Mouse (Mus musculus) common myeloid progenitor, adult 5-6 weeks (primary cell): ENCODE results near the gene Olfr417. TPM values are rescaled to one million over a fixed set of nuclear protein-coding genes. Genes with fewer than 3 reads are reported as not detected.
A peak's percentile ranks its signal among the peaks of the same experiment; 100 is the strongest.

Source experiments
- ATAC-seq: replicated peaks from 2 replicates; pipeline ENCODE4 v1.8.0; 2016; ENCODE audit warnings: low read depth, mild to moderate bottlenecking, moderate TSS enrichment, inconsistent platforms; ENCODE audit not compliant: poor library complexity, severe bottlenecking
- total RNA-seq: library from RNA; stranded (forward); fragments of 200-1000, 187-1606 nt; gene quantifications from 2 replicates; pipeline ENCODE4 v1.2.3, GENCODE M21; 2017

The Olfr417 gene
- total RNA-seq: 5.0 and 5.4 TPM in 2 replicates

DNA sequence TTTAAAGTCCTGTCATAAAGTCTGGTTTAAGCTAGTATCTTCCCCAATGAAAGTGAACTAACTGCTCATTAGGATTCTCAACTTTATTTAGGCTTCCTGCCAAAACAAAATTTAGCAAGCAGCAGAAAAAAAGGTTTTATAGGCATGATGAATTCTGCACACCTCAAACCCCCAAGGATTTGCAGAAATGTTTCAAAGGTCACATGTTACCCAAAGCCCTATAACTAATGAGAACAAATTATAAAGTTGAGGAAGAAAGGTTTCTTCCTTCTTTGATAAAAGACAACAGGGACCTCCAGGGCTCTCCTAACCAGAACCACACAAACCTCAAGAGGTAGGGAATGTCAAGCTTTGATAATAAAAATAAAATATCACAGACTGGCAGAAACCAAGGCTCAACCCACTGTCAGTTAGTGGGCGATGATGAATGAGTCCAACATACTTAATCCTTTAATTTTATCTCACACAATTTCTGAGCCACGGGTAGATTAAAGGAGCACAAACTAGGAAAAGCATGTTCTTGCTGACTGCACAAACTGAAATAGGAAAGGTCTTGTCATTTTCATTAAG is at the start of gene Olfr417:
Gene Olfr417, plus strand, starts transcription at position 241 of the 570 bp plus-strand sequence.
- ATAC-seq: peak; percentile 88

DNA sequence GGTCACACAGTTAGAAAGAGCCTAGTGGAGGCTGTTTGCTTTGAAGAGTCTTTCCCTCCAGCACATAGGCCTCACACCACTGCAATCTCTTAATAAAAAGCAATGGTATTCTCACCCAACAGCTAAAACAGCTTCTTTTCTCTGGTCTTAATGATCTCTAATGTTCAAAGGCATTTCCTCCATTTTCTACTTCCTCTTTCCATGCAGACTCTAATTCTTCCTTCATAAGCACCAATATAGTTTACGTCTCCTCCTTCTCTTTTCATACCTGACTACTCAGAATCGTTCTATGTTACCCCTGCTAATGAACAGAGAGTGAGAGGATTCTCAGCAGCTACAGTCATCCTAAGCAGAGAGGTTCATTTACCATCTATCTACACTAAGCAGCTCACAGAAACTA is 47.6 kb upstream of the Olfr417 start:
- ATAC-seq: peak; percentile 76

DNA sequence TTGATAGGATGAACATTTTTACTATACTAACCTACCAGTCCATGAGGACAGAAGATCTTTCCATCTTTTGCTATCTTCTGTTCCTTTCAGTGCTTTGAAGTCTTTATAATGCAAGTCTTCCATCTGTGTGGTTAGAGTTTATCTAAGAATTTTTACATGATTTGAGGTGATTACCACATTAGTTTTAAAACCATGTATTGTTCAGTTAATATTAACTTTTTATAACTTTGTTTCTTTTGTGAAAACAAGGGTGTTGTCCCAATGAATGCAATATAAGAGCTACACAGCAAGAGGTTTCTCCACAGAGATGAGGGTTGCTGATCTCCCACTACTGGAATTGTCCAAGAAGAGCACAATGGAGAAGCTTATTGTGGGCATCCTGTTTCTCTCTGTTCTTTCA is 34.7 kb upstream of the Olfr417 start, which contains the start of gene Mptx1:
Gene Mptx1, plus strand, starts transcription at position 301 of the 400 bp plus-strand sequence.
- no peak for ATAC-seq

DNA sequence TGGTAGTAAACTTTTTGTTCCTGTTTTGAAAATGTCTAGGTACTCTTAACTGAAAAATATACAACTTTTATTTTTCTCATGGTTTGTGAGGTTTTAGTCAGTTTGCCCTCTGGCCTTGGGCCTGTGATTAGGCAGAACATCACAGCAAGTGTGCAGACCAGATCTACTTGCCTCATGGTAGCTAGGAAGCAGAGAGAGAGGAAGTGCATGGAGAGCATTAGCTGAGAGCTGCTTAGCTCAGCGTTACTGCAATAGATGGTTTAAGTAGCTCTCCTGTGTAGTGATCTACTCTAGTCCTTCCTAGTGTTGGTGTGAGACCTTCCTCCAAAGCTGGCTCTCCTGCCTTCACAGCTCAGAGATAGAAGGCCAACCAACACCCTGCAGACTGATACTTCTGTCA is 11.3 kb upstream of the Olfr417 start:
- ATAC-seq: peak; percentile 70

DNA sequence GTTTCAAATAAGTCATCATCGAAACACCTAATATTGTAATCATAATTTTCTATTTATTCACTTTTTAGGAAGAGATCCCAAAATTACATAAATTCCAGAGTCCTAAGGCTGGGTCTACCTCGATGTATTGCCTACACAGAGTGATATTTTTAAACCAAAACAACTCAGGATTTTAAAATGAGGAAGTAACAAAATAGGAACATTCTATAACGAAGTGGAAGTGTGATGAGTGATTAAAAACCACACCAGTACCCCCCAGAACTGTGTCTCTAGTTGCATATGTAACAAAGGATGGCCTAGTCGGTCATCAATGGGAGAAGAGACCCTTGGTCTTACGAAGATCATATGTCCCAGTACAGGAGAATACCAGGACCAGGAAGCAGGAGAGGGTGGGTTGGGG is 10.3 kb upstream of the Olfr417 start:
- ATAC-seq: peak; percentile 87

DNA sequence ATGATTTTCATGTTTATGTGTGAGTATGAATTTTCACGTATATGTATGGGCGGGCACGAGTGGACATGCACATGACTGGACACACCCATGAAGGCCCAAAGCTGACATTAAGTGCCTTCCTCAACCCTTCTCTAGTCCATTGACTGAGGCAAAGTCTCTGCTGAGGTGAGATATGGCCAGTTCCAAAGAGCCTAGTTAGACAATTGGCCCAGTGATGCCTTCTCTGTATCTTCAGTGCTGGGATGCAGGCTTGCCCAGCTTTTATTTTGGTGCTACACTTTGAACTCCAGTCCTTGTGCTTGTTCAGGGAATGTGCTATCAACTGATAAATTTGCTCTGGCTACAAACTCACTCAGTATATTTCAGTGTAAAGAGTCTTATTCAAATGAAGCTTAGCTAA is 8.9 kb downstream of the Olfr417 start:
- no peak for ATAC-seq

DNA sequence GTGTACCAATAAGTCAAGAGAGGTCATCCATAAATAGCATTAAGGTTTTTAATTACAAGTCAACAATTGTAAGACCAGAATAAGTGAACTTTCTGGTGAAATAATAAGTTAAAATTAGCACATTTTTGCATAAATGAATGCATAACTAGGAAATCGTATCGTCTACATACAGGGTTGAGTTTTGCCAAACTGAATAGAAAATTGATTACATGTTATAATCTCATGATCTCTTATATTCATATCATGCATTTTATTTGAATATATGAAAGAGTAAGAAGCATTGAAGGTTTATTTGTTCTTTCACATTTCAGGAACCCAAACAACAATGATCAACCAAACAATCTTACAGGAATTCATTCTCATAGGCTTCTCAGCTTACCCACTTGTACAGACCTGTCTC is 25.8 kb downstream of the Olfr417 start, which contains the start of gene Olfr248:
Gene Olfr248, plus strand, starts transcription at position 301 of the 400 bp plus-strand sequence.
- ATAC-seq: no peak

DNA sequence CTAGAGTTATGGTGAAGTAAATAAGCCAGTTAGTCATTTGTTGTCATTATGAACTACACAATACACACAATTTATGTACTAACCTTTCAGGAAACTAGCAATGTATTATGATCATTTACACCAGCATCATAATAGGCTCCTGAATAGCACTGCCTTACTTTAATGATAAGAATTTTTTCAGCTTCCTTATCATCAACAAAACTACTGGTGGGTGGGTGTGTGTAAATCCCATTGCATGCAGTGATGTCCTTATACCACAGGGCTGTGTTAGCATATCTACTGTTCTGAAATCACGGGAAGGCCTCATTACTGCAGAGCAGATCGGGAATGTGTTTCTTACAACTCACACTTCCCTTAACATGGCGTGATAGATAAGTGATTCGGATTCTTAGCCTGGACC is 58.0 kb downstream of the Olfr417 start:
- ATAC-seq: peak; percentile 42; the same call in 1 of the 2 replicates

DNA sequence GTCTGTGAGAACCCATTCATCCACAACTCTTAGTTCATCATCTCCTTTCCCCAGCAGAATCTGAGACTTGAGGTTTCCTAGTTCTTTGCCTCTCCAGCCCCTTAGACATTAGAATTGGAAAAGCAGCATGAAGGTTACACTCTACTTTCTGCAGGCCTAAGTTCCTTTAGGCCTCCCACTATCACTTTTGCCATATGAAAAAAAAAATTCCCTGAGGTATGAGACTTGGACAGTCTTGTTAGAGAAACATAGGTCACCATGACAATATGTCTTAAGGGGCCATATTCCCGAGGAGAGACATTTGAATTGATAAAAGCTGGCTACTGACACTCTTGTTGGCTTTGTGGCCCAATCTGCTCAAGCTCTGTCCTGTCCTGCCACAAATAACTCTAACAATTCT is 58.8 kb downstream of the Olfr417 start, which contains the start of gene Olfr414:
Gene Olfr414, plus strand, starts transcription at position 301 of the 400 bp plus-strand sequence.
- ATAC-seq: no peak

Other genes starting within 250 kb of the Olfr417 start
- not detected in 2 replicates for gene Olfr231, start 244.0 kb upstream of the Olfr417 start, total RNA-seq
- gene Olfr424, start 233.6 kb upstream of the Olfr417 start, total RNA-seq: not detected in 2 replicates
- gene Olfr420, start 209.5 kb upstream of the Olfr417 start, total RNA-seq: 0.09 TPM in 1 of 2 replicates, not detected in the other
- 24.7 and 29.6 TPM in 2 replicates for gene Spta1, start 192.3 kb upstream of the Olfr417 start, total RNA-seq
- gene Olfr419, start 113.1 kb upstream of the Olfr417 start, total RNA-seq: 1.2 TPM in 1 of 2 replicates, not detected in the other
- not detected in 2 replicates for gene Mptx1, start 34.6 kb upstream of the Olfr417 start, total RNA-seq
- 3.1 and 4.5 TPM in 2 replicates for gene Olfr248, start 25.9 kb downstream of the Olfr417 start, total RNA-seq
- gene Olfr414, start 58.9 kb downstream of the Olfr417 start, total RNA-seq: 1.6 and 3.2 TPM in 2 replicates
- gene Olfr220, start 77.0 kb downstream of the Olfr417 start, total RNA-seq: not detected in 2 replicates
- 0.59 TPM in 1 of 2 replicates, not detected in the other for gene Fmn2, start 136.7 kb downstream of the Olfr417 start, total RNA-seq